Mouse (Mus musculus): Measurements from ENCODE around the gene Pycr1.

Pycr1 gene

GRCm38 (mm10) chr11:120657301-120657700 lies 13.7 kb upstream of the Pycr1 start:
- DNase-seq (ENCODE audit: low spot score in 2 of 2) = no peak

GRCm38 (mm10) chr11:120654741-120655140 lies 11.2 kb upstream of the Pycr1 start:
- DNase-seq (ENCODE audit: low spot score in 2 of 2) = no peak

- no peak for DNase-seq (ENCODE audit: low spot score in 2 of 2)
Measured at GRCm38 (mm10) chr11:120651872-120652271, 8.3 kb upstream of the Pycr1 start.

GRCm38 (mm10) chr11:120648001-120648476 lies 4.5 kb upstream of the Pycr1 start, which contains the start of gene Myadml2:
TSS of gene Myadml2 (minus strand) at chr11:120648158.
- DNase-seq (ENCODE audit: low spot score in 2 of 2) = peak in 1 of 2 experiments; percentile 49

GRCm38 (mm10) chr11:120647047-120647830 lies 3.7 kb upstream of the Pycr1 start:
- peak in 1 of 2 experiments; percentile 5 for DNase-seq (ENCODE audit: low spot score in 2 of 2)

GRCm38 (mm10) chr11:120642939-120643600 lies 499 bp downstream of the Pycr1 start:
- DNase-seq (ENCODE audit: low spot score in 2 of 2) = no peak

GRCm38 (mm10) chr11:120641869-120642268 lies 1.7 kb downstream of the Pycr1 start:
- no peak for DNase-seq (ENCODE audit: low spot score in 2 of 2)

- no peak for DNase-seq (ENCODE audit: low spot score in 2 of 2)
Measured at GRCm38 (mm10) chr11:120641255-120641654, 2.3 kb downstream of the Pycr1 start.

GRCm38 (mm10) chr11:120634810-120635209 lies 8.8 kb downstream of the Pycr1 start:
- no peak for DNase-seq (ENCODE audit: low spot score in 2 of 2)

GRCm38 (mm10) chr11:120633520-120634343 lies 9.8 kb downstream of the Pycr1 start, which contains the start of gene Mafg:
TSS of gene Mafg (minus strand) at chr11:120633600.
- DNase-seq (ENCODE audit: low spot score in 2 of 2) = peak; percentile 92 to 93

- peak in 1 of 2 experiments; percentile 71 for DNase-seq (ENCODE audit: low spot score in 2 of 2)
Measured at GRCm38 (mm10) chr11:120632559-120633519, 10.7 kb downstream of the Pycr1 start.

GRCm38 (mm10) chr11:120631726-120632448 lies 11.7 kb downstream of the Pycr1 start:
- no peak for DNase-seq (ENCODE audit: low spot score in 2 of 2)

GRCm38 (mm10) chr11:120630881-120631725 lies 12.5 kb downstream of the Pycr1 start:
- no peak for DNase-seq (ENCODE audit: low spot score in 2 of 2)

- peak in 1 of 2 experiments; percentile 29 for DNase-seq (ENCODE audit: low spot score in 2 of 2)
Measured at GRCm38 (mm10) chr11:120630401-120630871, 13.1 kb downstream of the Pycr1 start.

GRCm38 (mm10) chr11:120629911-120630310 lies 13.7 kb downstream of the Pycr1 start:
- DNase-seq (ENCODE audit: low spot score in 2 of 2) = peak in 1 of 2 experiments; percentile 11

- peak in 1 of 2 experiments; percentile 19 for DNase-seq (ENCODE audit: low spot score in 2 of 2)
Measured at GRCm38 (mm10) chr11:120629341-120629730, 14.2 kb downstream of the Pycr1 start.

- DNase-seq (ENCODE audit: low spot score in 2 of 2) = no peak
Measured at GRCm38 (mm10) chr11:120628601-120629340, 14.8 kb downstream of the Pycr1 start.

Data from frontal cortex, postnatal 10 days (tissue).